Mouse (Mus musculus) bone marrow macrophage, adult 2 months (primary cell): ENCODE measurements around the gene Vwa3a. TPM values are rescaled to one million over a fixed set of nuclear protein-coding genes. Genes with fewer than 3 reads are reported as not detected.

Experiments used
- H3K27ac ChIP-seq: 2 replicates; pipeline ENCODE4 v1.5.1; 2012; ENCODE audit warnings: low read depth, low read length; ENCODE audit not compliant: insufficient read depth
- H3K4me1 ChIP-seq: 2 replicates; pipeline ENCODE4 v1.6.1; 2012; ENCODE audit warnings: low read length; ENCODE audit not compliant: control insufficient read depth, insufficient read depth
- H3K4me3 ChIP-seq: 2 replicates; pipeline ENCODE4 v1.5.1; 2012; ENCODE audit warnings: mild to moderate bottlenecking, low read length, moderate library complexity; ENCODE audit not compliant: insufficient read depth
- CTCF ChIP-seq: IDR thresholded peaks from 2 replicates; pipeline ENCODE4 v1.5.1; 2012; ENCODE audit warnings: low read depth, mild to moderate bottlenecking, low read length, moderate library complexity
- POLR2A ChIP-seq: IDR thresholded peaks from 2 replicates; pipeline ENCODE4 v1.6.1; 2012; ENCODE audit warnings: mild to moderate bottlenecking, low read depth, low read length, borderline replicate concordance
- polyA plus RNA-seq: library from polyadenylated mRNA; stranded (reverse); fragments of >200 nt; gene quantifications from 2 replicates; pipeline ENCODE4 v1.2.4, GENCODE M21; 2012; ENCODE audit not compliant: missing spikeins, insufficient read depth, insufficient read length

The Vwa3a gene
- polyA plus RNA-seq, 1 experiment: not detected

GRCm38 (mm10) chr7:120834863-120835372, 95.8 kb downstream of the Vwa3a start:
- H3K27ac ChIP-seq: peak overlapping the region; percentile 90
- peak overlapping the region; percentile 98 for H3K4me3 ChIP-seq
- H3K4me1 ChIP-seq: peaks cover 22% of the 10 kb centered on the region
- TF ChIP-seq CTCF (no peak), POLR2A (0 out of 2 replicates have a peak, but pooled peaks have one; percentile 33)

- H3K4me3 ChIP-seq: peak overlapping the region; percentile 98
- peak overlapping the region; percentile 90 for H3K27ac ChIP-seq
- H3K4me1 ChIP-seq: peaks cover 18% of the 10 kb centered on the region
- TF ChIP-seq CTCF: peak; percentile 93
- 0 out of 2 replicates have a peak, but pooled peaks have one; percentile 60 for TF ChIP-seq POLR2A
Measured at GRCm38 (mm10) chr7:120835449-120836359, 96.6 kb downstream of the Vwa3a start.

DNA sequence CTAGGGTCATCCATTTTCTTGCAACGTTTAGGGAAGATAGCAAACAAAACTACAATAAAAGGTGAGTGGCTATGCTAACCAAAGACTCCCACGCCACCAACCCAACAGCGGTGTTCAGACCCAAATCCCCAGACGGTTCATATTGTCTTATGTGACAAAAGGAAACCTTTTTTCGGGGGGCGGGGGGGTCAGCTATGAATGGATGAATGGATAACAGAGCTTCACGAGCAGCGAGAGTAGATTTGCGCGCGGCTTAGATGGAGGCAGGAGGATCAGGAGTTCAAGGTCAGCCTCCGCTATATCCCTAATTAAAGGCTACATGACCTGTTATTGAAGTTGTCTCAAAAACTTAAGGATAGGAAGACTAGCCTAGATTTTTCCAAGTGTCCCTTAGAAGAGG, 97.2 kb downstream of the Vwa3a start:
- H3K4me3 ChIP-seq: peak overlapping the region; percentile 7; the same call in 1 of the 2 replicates
- H3K4me1 ChIP-seq: peaks cover 16% of the 10 kb centered on the region
- no peak overlapping the region for H3K27ac ChIP-seq
- TF ChIP-seq CTCF (no peak), POLR2A (no peak)

- no peak overlapping the region for H3K27ac ChIP-seq
- TF ChIP-seq POLR2A (no peak), CTCF (no peak)
- H3K4me1 ChIP-seq: peaks cover 7% of the 10 kb centered on the region
- H3K4me3 ChIP-seq: no peak overlapping the region
Measured at GRCm38 (mm10) chr7:120838436-120839160, 99.5 kb downstream of the Vwa3a start.

DNA sequence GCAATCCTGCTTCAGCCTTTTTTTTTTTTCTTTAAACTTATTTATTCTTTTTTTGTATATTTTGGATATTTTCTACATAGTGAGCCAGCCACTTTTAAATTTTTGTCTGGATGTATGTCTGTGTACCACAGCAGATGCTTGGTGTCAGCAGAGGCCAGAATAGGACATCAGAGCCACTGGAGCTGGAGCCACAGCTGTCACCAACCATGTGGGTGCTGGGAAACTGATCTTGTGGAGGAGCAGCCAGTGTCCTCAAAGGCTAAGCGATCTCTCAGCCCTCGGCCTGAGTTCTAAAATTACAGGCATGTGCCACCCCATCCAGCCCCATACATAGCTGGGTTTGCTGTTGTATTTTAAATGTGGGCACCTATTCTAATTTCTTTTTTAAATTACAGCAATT, 100.7 kb downstream of the Vwa3a start:
- H3K27ac ChIP-seq: no peak overlapping the region
- no peak overlapping the region for H3K4me3 ChIP-seq
- TF ChIP-seq CTCF: no peak
- H3K4me1 ChIP-seq: peaks cover 4% of the 10 kb centered on the region; the same call in 1 of the 2 replicates

DNA sequence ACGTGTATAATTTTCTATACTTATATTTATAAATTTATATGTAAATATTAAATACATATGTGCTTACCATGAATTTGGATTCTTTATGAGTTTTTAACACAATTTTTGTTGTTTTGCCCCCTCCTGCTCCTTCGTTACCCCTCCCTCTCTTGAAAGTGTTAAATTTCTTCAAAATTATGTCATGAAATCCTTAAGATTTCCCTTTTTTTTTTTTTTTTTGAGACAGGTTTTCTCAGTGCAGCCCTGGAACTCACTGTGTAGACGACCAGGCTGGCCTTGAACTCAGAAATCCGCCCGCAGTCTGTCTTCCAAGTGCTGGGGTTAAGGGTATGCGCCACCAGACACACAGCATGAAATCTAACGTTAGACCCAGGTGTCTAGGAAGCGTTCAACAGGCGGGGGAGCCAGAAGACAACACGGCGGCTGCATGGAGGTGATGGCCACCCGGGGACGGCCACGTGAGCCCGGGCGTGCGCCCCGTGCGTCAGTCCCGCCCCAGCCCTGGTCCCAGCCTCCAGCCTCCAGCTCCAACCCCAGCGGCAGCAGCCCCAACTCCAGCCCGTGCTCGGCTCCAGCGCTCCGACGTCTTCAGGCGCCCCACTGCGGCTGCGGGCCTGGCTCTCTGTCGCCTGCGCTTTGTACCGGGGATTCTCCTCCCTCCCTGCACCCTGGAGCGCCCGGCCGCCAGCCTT, 103.4 kb downstream of the Vwa3a start, which contains the start of gene Eef2k:
TSS of gene Eef2k (plus strand) at position 487 of the 692 bp plus-strand sequence.
- no peak for TF ChIP-seq CTCF
- no peak for TF ChIP-seq POLR2A
- peaks cover 12% of the 10 kb centered on the region for H3K4me1 ChIP-seq
- peak within 1 kb of the TSS; percentile 65 for H3K4me3 ChIP-seq
- H3K27ac ChIP-seq: peak within 1 kb of the TSS; percentile 47

GRCm38 (mm10) chr7:120843037-120843621, 104.0 kb downstream of the Vwa3a start:
- Histone ChIP-seq H3K4me1 (peaks cover 13% of the 10 kb centered on the region), H3K4me3 (peak overlapping the region; percentile 65), H3K27ac (peak overlapping the region; percentile 47)
- TF ChIP-seq POLR2A: no peak
- no peak for TF ChIP-seq CTCF

GRCm38 (mm10) chr7:120843852-120844435, 104.8 kb downstream of the Vwa3a start:
- TF ChIP-seq CTCF (no peak), POLR2A (no peak)
- Histone ChIP-seq H3K4me1 (peaks cover 16% of the 10 kb centered on the region), H3K4me3 (peak overlapping the region; percentile 65), H3K27ac (no peak overlapping the region)
